Mouse (Mus musculus) embryonic facial prominence, embryonic 12.5 days (tissue): Measurements from ENCODE around the gene Pdzrn3. TPM values are rescaled to one million over a fixed set of nuclear protein-coding genes. Genes with fewer than 3 reads are reported as not detected.
A peak's percentile ranks its signal among the peaks of the same experiment; 100 is the strongest.

ENCODE experiments used
- ATAC-seq: fragments of 200-750 bp; cut with Nextera tagmentation; 2 replicates; pipeline ENCODE4 v1.8.0; 2017; ENCODE audit not compliant: insufficient number of reproducible peaks, insufficient read depth, low FRiP score, low TSS enrichment
- H3K27ac ChIP-seq: fragments of 300-500 bp; sonication (generic); 2 replicates; pipeline ENCODE4 v1.5.1; 2016; ENCODE audit warnings: mild to moderate bottlenecking
- H3K27me3 ChIP-seq: fragments of 300-500 bp; sonication (generic); 2 replicates; pipeline ENCODE4 v1.6.1; 2016; ENCODE audit warnings: mild to moderate bottlenecking, moderate library complexity
- H3K36me3 ChIP-seq: fragments of 300-500 bp; sonication (generic); 2 replicates; pipeline ENCODE4 v1.6.1; 2016; ENCODE audit warnings: mild to moderate bottlenecking
- H3K4me1 ChIP-seq: fragments of 300-500 bp; sonication (generic); 2 replicates; pipeline ENCODE4 v1.6.1; 2016
- H3K4me2 ChIP-seq: fragments of 300-500 bp; sonication (generic); replicated peaks from 2 replicates; pipeline ENCODE4 v1.6.1; 2016; ENCODE audit warnings: mild to moderate bottlenecking, moderate library complexity
- H3K4me3 ChIP-seq: fragments of 300-500 bp; sonication (generic); 2 replicates; pipeline ENCODE4 v1.5.1; 2016; ENCODE audit warnings: mild to moderate bottlenecking
- H3K9ac ChIP-seq: fragments of 300-500 bp; sonication (generic); 2 replicates; pipeline ENCODE4 v1.6.1; 2016; ENCODE audit warnings: mild to moderate bottlenecking, moderate library complexity
- H3K9me3 ChIP-seq: fragments of 300-500 bp; sonication (generic); 2 replicates; pipeline ENCODE4 v1.6.1; 2016; ENCODE audit warnings: mild to moderate bottlenecking, moderate library complexity
- WGBS: fragments of 180-500 bp; shearing (Covaris S2); methylation state at CpG from one replicate; pipeline ENCODE4 v1.1.7; 2016; 5-methylcytosine and 5-hydroxymethylcytosine counted together
- polyA plus RNA-seq: library from polyadenylated mRNA; unstranded; fragments of >200 nt; fragmentation: Nextera tagmentation; extraction: Ambion mirVana; gene quantifications from 2 replicates; pipeline ENCODE4 v1.2.1, GENCODE M21; 2016

Pdzrn3 gene
- polyA plus RNA-seq, 1 experiment from 2014 or later = 17.3 TPM

DNA sequence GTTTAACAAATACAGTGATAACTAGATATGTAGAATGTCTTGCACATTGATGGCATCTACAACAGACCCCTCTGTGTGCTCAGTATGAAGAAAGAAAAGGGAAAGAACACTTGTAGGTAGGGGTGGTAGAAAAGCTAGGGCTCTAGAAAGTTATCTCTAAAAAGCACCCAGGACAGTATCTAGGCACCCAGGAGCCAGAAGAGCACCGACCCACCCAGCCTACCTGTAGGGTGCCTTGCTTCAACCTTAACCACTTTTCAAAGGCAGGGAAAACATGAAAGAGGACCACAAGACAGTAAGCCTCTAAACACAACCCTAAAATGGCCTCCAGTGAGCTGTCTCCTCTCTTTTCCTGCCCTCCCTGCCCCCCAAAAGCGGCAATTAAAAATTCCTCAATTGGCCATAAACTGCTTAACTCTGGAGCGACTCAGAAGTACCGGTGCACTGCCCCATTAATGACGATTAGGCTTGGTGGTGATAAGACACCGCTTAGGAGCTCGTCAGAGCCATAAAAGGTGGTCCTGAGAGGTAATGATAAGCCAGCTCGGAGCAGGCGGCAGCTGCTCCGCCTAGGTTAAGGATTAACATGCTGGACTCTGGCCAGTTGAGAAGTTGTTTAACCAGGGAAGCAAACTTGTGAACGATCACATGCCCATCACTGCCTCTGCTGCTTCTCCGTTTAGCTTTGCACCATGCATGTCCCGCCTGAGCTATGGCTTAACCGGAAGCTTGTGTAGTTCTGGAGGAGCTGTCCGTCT, 106.1 kb downstream of the Pdzrn3 start:
- no peak for ATAC-seq
- Histone ChIP-seq H3K27ac (no peak overlapping the region), H3K4me3 (no peak overlapping the region), H3K4me2 (no peak overlapping the region), H3K9ac (no peak overlapping the region), H3K27me3 (no peaks in the 10 kb centered on the region), H3K36me3 (peaks cover 3% of the 10 kb centered on the region; the same call in 1 of the 2 replicates), H3K4me1 (peaks cover 54% of the 10 kb centered on the region), H3K9me3 (no peaks in the 10 kb centered on the region)
- WGBS = 56% methylated on average over 15 of the region's 15 CpGs

DNA sequence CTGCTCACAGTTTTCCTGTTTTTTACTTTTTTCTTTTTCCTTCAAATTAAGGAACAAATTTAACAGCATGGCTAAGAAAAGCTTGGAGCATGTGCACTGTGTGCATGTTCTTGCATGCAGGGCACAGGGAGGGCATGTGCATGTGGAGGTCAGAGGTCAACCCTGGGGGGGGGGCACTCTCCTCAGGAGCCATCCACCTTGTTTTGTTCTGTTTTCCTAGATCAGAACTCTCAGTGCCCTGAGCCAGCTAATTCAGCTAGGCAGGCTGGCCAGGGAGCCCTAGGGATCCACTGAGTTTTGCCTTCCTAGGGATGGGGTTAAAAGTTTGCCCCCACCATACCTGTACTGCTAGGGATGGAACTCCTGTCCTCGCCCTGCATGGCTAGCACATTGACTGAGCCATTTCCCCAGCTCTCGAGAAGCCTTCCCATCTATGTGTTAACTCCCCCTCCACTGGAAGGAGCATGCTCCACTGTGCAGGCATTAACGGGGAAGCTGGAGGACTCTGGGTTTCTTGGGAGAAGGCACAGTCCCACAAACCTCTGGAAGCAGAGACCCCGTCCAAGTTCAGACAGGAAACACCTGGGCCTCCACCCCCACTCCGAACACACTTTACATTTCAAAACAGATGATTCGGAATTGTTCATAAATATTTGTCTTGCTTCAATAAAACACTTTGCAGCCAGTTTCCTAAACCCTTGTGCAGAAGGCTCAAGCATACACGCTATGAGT, 107.4 kb downstream of the Pdzrn3 start:
- Histone ChIP-seq H3K27me3 (no peaks in the 10 kb centered on the region), H3K27ac (peak overlapping the region; percentile 69), H3K9ac (no peak overlapping the region), H3K4me3 (no peak overlapping the region), H3K4me1 (peaks cover 62% of the 10 kb centered on the region), H3K36me3 (0 out of 2 replicates have a peak, but pooled peaks cover 3% of the 10 kb centered on the region), H3K9me3 (no peaks in the 10 kb centered on the region), H3K4me2 (no peak overlapping the region)
- no peak for ATAC-seq
- 34% methylated on average over 7 of the region's 7 CpGs for WGBS

DNA sequence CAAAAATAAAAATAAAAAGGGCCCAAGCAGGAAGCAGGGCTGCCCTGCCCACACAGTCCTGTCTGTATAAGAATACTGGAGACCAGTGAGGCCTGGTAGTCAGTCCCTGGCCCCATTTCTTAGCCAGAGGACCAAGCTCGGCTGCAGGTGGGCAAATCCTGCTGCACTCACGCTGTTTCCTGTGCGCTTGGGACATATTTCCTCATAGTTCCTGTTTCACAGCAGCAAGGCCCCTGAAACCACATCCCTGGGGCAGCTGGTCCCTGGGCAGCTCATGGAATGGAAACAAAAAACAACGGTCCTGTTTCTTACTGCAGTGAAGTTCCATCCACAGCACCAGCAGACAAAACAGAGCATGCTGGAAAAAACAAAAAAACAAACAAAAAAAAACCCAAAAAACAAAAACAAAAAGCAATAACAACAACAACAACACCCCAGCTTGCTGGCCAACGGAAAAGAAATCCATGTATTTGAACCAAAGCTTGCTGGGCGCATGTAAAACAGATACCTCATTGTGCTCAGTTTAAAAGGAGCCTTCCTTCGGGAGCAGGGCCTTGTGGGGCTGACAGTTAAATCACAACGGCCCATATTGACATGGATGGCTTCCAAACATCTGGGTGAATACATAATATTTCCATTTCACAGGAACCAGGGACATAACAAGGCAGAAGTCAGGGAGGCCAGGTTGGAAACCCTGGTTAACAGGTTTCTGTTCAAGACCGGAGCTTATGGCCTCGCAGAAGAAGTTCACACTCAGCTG, 108.2 kb downstream of the Pdzrn3 start:
- Histone ChIP-seq H3K4me1 (peaks cover 65% of the 10 kb centered on the region), H3K9ac (no peak overlapping the region), H3K4me2 (no peak overlapping the region), H3K36me3 (0 out of 2 replicates have a peak, but pooled peaks cover 3% of the 10 kb centered on the region), H3K27me3 (no peaks in the 10 kb centered on the region), H3K27ac (peak overlapping the region; percentile 69; the same call in 1 of the 2 replicates), H3K9me3 (no peaks in the 10 kb centered on the region), H3K4me3 (no peak overlapping the region)
- ATAC-seq = no peak
- 28% methylated on average over 10 of the region's 10 CpGs for WGBS

DNA sequence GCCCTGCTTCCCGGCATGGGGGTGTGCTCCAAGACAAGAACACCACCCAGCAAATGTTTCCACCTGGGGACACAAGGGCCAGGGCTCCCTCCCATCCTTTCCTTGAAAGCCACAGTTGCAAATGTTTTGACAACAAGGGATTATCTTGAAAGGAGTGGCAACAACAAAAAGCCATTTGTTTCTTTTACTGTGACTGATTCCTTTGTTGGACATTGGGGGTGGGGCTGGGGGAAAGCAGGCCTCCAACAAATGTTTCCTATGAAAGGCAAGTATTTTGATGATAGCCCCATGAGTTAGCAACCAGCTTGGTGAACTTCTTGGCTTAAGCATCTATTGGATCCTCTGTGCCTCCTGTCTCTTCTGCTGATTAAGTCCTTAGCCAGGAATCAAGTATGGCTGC, 109.4 kb downstream of the Pdzrn3 start:
- ATAC-seq = no peak
- H3K9me3 ChIP-seq = no peaks in the 10 kb centered on the region
- no peak overlapping the region for H3K4me3 ChIP-seq
- H3K4me1 ChIP-seq = peaks cover 68% of the 10 kb centered on the region
- H3K27me3 ChIP-seq = no peaks in the 10 kb centered on the region
- no peak overlapping the region for H3K27ac ChIP-seq
- no peak overlapping the region for H3K4me2 ChIP-seq
- H3K9ac ChIP-seq = no peak overlapping the region
- H3K36me3 ChIP-seq = 0 out of 2 replicates have a peak, but pooled peaks cover 3% of the 10 kb centered on the region
- WGBS = 12% methylated on average over 1 of the region's 1 CpGs

DNA sequence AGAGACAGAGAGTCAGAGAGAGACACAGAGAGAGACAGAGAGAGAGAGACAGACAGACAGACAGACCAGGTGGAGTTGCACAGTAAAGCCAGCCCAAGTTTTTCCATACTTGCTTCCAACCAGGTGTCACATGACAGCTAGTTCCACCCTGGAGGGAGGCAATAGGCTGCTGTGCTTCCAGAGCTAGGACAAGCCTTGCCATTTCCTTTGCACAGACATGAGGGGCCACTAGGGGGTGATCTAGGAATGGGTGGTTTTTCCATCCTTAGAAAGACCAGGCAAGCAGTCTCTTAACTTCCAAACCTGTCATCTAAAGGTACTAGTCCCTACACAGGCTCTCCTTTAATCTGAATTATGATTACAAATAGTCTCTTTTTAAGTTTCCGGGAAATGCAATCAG, 110.9 kb downstream of the Pdzrn3 start:
- H3K4me2 ChIP-seq = no peak overlapping the region
- no peak overlapping the region for H3K27ac ChIP-seq
- H3K36me3 ChIP-seq = no peaks in the 10 kb centered on the region
- no peak overlapping the region for H3K9ac ChIP-seq
- peaks cover 76% of the 10 kb centered on the region for H3K4me1 ChIP-seq
- WGBS = 21% methylated on average over 1 of the region's 1 CpGs
- H3K27me3 ChIP-seq = no peaks in the 10 kb centered on the region
- no peak overlapping the region for H3K4me3 ChIP-seq
- H3K9me3 ChIP-seq = no peaks in the 10 kb centered on the region
- ATAC-seq = no peak

DNA sequence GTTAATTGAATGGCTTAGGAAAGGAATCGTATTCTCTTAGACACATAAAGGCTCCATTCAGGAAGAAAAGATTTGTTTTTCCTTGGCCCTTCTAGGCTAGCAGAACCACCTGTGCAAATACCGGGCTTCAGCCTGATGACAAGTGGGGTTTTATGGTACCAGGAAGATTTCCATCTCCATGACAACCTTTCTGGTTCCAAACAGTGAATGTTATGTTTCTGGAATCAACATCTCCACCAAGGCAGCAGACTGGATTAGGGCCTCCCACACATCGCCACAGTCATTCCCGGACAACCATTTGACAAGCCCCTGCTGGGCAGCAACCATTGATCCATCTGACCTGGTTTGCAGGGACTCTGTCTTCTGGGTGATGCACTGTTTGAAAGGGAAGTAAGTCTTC, 114.2 kb downstream of the Pdzrn3 start:
- Histone ChIP-seq H3K4me2 (no peak overlapping the region), H3K9me3 (no peaks in the 10 kb centered on the region), H3K9ac (no peak overlapping the region), H3K27ac (peak overlapping the region; percentile 60; the same call in 1 of the 2 replicates), H3K4me1 (peaks cover 48% of the 10 kb centered on the region), H3K36me3 (no peaks in the 10 kb centered on the region), H3K27me3 (no peaks in the 10 kb centered on the region), H3K4me3 (no peak overlapping the region)
- no peak for ATAC-seq
- 24% methylated on average over 4 of the region's 4 CpGs for WGBS

DNA sequence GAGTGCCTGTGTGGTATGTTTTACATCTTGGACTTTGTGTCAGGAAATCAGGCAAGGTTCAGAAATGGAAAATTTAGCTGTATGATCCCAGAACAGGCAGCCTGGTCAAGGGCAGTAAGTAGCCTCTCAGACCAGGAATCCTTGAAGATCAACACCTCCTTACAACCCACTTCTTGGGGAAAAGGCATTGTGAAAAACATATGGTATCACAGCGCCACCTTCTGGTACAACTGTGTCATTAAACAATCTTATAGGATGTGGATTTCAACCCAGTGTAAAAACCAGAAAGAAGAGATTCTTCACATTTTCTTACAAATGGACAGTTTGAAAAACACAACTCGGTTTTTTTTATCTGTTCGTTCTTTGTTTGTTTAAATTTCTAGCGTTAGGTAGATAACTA, 116.2 kb downstream of the Pdzrn3 start:
- Histone ChIP-seq H3K36me3 (no peaks in the 10 kb centered on the region), H3K4me1 (peaks cover 32% of the 10 kb centered on the region), H3K4me3 (no peak overlapping the region), H3K27ac (no peak overlapping the region), H3K4me2 (no peak overlapping the region), H3K9me3 (no peaks in the 10 kb centered on the region), H3K9ac (no peak overlapping the region), H3K27me3 (no peaks in the 10 kb centered on the region)
- WGBS = 9% methylated on average over 4 of the region's 4 CpGs
- no peak for ATAC-seq

DNA sequence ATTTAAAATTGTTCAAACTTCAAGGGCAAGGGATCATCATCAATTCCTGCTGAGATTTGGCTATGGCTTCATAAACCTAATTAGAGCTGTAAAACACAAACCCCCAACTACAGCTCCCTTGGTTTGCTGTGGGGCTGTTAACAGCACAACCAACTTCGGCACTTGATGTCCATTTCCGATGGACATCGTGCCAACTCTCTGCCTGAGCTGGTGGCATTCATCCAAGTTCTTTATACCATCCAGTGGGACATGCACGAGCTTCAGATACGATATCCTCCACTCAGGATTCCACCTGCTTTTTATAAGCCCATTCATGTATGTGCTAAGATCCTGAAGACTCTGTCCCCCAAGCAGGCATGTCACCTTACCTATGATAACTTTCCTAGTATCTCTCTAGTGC, 118.3 kb downstream of the Pdzrn3 start:
- H3K9me3 ChIP-seq = no peaks in the 10 kb centered on the region
- H3K4me1 ChIP-seq = peaks cover 25% of the 10 kb centered on the region
- no peaks in the 10 kb centered on the region for H3K27me3 ChIP-seq
- H3K9ac ChIP-seq = no peak overlapping the region
- 92% methylated on average over 5 of the region's 5 CpGs for WGBS
- H3K27ac ChIP-seq = no peak overlapping the region
- no peaks in the 10 kb centered on the region for H3K36me3 ChIP-seq
- no peak overlapping the region for H3K4me3 ChIP-seq
- no peak for ATAC-seq
- no peak overlapping the region for H3K4me2 ChIP-seq

DNA sequence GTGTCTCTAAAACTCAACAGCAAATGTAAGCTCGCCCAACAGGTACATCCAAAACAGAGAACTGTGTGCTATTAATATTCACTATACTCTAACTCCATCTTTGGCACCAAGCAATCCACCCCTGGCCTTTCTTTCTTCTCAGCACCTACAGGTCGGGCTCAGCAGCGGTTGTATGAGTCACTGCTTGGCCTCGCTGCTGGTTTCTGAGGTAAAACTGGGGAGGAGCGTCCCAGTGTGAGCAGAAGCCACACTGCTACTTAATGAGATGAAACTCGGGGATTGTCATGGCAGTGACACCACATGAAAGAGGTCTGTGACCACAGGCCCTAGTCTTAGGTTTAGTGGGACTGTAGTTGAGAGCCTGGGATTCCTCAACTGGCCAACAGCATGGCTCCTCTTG, 120.3 kb downstream of the Pdzrn3 start:
- no peak overlapping the region for H3K4me3 ChIP-seq
- WGBS = 92% methylated on average over 6 of the region's 6 CpGs
- no peaks in the 10 kb centered on the region for H3K9me3 ChIP-seq
- no peak overlapping the region for H3K4me2 ChIP-seq
- H3K9ac ChIP-seq = no peak overlapping the region
- H3K27me3 ChIP-seq = no peaks in the 10 kb centered on the region
- no peak for ATAC-seq
- H3K27ac ChIP-seq = no peak overlapping the region
- peaks cover 28% of the 10 kb centered on the region for H3K4me1 ChIP-seq
- no peaks in the 10 kb centered on the region for H3K36me3 ChIP-seq

DNA sequence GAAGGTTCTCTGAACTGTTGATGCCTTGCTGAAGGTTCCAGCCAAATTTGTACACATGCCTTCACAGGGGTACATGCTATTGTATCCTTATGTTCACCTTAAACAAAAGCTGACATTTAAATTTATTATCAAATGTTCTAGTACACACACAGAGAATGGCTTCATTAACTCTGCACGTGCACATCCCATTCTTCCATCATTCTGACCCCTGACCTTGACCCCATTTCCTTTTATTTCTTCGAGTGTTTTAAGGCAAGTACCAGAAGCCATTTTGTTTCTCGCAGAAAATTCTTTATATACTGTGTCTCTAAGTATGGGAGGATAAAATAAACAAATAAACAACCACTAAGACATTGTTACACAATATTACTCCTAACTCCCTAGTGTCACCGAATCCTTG, 123.0 kb downstream of the Pdzrn3 start:
- Histone ChIP-seq H3K27me3 (no peaks in the 10 kb centered on the region), H3K36me3 (no peaks in the 10 kb centered on the region), H3K9me3 (no peaks in the 10 kb centered on the region), H3K4me2 (no peak overlapping the region), H3K27ac (no peak overlapping the region), H3K4me1 (peaks cover 42% of the 10 kb centered on the region), H3K4me3 (no peak overlapping the region), H3K9ac (no peak overlapping the region)
- WGBS = 37% methylated on average over 4 of the region's 4 CpGs
- no peak for ATAC-seq

DNA sequence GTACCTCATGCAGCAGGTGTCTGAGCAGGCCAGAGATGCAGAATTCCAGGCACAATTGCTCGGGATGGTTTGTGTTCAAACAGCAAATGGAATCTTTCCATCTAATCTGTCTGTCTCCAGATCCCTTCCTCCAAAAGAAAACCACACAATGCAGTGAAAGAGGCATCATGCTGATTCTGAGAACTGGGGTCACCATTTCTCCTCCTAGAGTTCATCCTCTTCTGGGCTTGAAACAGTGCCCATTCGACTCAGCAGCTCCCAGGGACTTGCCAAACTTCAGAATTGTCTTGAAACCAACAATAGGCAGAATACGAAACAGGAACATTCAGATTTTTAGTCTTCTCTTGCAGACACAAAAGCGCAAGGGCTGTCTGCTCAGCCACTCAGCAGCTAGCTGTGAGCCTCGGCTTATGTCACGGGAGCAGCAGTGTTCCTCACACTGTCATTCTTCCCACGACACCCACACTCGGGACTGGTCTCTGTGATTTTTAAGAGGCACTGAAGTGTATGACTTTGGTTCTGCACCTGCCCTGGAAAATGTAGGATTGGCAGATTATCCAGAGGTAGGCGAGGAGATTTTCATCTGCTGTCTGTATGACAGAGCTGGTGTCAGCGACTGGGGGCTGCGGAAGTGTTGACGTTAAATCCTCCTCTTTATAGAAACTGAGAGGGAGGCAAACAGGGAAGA, 125.6 kb downstream of the Pdzrn3 start:
- Histone ChIP-seq H3K9me3 (no peaks in the 10 kb centered on the region), H3K9ac (no peak overlapping the region), H3K27me3 (no peaks in the 10 kb centered on the region), H3K4me1 (peaks cover 42% of the 10 kb centered on the region), H3K4me3 (no peak overlapping the region), H3K27ac (peak overlapping the region; percentile 72; the same call in 1 of the 2 replicates), H3K4me2 (no peak overlapping the region), H3K36me3 (no peaks in the 10 kb centered on the region)
- WGBS = 68% methylated on average over 12 of the region's 12 CpGs
- no peak for ATAC-seq
